In genomic region chr6:18374744-18375143, GRCm38 (mm10) we compare ENCODE assay signal across 16 mouse cellular contexts.
"Had no signal": no experiment of that assay in that cellular context is flagged by ENCODE, and none has a peak within 500 bp of the region (broad histone marks: within the 10 kb centered on the region; RNA-seq: fewer than 3 reads in every experiment).

No protein-coding gene starts in this region.

- H3K9me3 ChIP-seq: neural tube, embryonic 13.5 days; neural tube, embryonic 15.5 days; stomach, embryonic 15.5 days had no signal

- H3K27me3 ChIP-seq: neural tube, embryonic 13.5 days; neural tube, embryonic 15.5 days; stomach, embryonic 15.5 days had no signal

- H3K9ac ChIP-seq: neural tube, embryonic 13.5 days; neural tube, embryonic 15.5 days; stomach, embryonic 15.5 days had no signal

- DNase-seq: retina, postnatal 1 day; right cerebral cortex, adult 18-20 months; right cerebral cortex, postnatal 14 days; right cerebral cortex, postnatal 25 days; right cerebral cortex, postnatal 4 days; spleen, adult 18-20 months; thymus, adult 18-20 months; thymus, adult 2 months; thymus, postnatal 14 days; thymus, postnatal 25 days; thymus, postnatal 36 days; thymus, postnatal 4 days had no signal

- H3K27ac ChIP-seq: neural tube, embryonic 13.5 days; neural tube, embryonic 15.5 days; stomach, embryonic 15.5 days; stomach, postnatal 0 days had no signal

- H3K4me1 ChIP-seq: neural tube, embryonic 13.5 days; neural tube, embryonic 15.5 days; stomach, embryonic 15.5 days had no signal

- H3K4me3 ChIP-seq: neural tube, embryonic 13.5 days; neural tube, embryonic 15.5 days; stomach, embryonic 15.5 days had no signal

- H3K36me3 ChIP-seq: stomach, embryonic 15.5 days had no signal
